Mouse (Mus musculus) cerebellum, adult 11 months (tissue): ENCODE data around the gene Ccdc187.

Experiments
- DNase-seq: peaks from one replicate; pipeline ENCODE4 v3.0.0; 2022

The Ccdc187 gene

DNA sequence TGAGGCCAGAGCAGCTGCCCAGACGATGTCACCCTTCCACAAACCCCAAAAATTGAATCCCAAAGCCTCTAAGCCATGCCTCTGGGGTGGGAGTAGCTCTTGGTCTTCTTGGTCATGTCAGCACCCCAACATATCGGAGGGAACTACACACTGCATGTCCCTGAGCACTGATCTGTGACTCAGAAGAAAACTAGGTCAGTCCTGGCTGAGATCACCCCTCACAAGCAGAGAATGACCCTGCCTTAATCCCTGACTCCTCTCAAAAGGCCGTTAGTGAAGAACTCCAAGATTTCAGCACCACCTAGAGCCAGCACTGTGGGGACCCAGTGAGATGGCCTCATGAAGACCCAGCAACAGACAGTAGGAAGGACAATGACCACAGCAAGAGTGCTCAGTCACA lies 26.1 kb downstream of the Ccdc187 start:
- DNase-seq = no peak

DNA sequence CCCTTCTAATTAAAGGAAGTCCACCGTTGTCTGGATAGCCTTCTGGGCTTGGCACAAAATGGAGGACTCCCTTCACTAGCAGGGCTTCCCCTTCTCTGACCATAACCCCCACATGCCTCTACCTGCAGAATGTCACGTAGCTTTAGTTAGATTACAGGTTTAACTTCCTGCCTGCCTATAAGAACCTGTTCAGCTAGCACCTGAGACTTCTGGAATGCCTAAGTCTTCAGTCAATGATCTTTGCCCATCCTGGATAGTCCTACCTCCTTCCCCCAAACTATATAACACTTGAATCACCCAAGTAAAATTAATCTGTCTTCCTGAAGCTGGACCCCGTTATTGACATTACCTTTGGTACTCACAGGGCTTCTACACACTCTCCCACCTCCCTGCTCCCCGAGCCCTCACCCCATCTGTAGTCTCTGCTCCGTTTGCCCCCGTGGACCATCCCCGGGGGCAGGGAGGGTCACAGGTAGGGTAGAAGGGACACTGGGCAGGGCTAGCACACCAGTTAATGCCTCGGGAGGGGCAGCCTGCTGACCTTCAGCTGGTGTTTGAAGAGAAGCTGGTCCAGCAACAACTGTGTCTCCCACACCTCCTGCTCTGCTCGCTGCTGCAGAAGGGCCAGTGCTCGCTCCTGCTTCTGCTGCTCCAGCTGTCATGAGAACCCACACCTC lies 28.2 kb downstream of the Ccdc187 start:
- no peak for DNase-seq

- DNase-seq = no peak
These were observed 29.3 kb downstream of the Ccdc187 start for GRCm38 (mm10) chr2:26265095-26265494.

- no peak for DNase-seq
These were observed 29.7 kb downstream of the Ccdc187 start for GRCm38 (mm10) chr2:26264646-26265045.

DNA sequence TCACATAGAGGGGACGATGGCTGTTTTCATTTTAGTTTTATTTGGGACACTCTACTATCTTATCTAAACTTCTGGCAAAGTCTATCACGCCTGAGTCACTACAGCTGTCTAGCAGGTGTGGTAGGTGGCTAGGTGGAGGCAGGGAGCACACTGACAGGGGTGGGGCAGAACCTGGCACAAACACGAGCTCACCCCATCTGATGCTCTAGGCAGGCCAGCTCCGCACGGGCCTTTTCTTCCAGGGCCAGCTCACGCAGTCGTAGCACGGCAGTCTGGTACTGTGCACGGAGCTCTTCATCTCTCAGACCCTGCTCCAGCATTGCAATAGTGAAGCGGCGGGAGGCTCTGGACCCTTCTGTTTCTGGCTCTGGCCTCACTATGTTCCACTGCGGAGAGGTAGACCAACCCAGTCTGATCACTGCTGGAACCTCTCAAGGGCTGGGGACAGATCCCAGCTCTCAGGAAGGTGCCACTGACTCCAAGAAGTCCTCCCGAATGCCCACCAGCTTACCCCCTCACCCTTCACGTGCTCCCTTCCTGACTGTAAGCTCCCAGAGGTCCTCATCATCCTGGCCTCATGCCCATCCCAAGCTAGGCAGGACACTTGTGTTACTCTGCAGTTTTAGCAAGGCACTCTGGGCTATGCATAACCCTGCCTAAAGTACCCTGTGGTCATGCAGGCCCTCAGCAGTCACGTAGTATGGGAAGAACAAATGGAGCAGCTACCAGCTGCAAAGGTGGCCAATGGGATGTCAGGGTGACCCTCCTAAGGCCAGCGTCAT lies 36.9 kb downstream of the Ccdc187 start:
- no peak for DNase-seq

GRCm38 (mm10) chr2:26254816-26255215 lies 39.5 kb downstream of the Ccdc187 start:
- no peak for DNase-seq

- no peak for DNase-seq
These were observed 41.7 kb downstream of the Ccdc187 start for GRCm38 (mm10) chr2:26252514-26253206.

DNA sequence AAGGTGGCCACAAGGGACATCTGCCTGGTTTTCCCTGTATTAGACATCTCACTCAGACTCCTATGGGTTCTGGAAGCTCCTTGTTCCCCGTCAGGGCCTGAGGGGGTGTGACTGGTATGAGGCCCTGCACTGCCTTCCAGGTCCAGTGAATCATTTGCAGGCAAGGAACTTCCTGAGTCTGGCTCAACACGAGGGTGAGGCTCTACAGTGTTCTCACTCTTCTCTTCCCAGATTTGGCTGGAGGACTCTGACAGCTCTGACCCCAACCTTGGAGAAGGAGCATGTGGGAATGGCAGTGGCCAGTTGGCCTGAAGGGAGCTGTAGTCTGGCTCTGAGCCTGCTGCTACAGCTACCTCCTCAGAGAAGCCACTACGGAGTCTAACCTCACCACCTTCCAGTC lies 46.8 kb downstream of the Ccdc187 start:
- DNase-seq = no peak

- DNase-seq = no peak
These were observed 53.5 kb downstream of the Ccdc187 start for GRCm38 (mm10) chr2:26240841-26241240.

- DNase-seq = no peak
These were observed 54.0 kb downstream of the Ccdc187 start for GRCm38 (mm10) chr2:26240330-26240729.

DNA sequence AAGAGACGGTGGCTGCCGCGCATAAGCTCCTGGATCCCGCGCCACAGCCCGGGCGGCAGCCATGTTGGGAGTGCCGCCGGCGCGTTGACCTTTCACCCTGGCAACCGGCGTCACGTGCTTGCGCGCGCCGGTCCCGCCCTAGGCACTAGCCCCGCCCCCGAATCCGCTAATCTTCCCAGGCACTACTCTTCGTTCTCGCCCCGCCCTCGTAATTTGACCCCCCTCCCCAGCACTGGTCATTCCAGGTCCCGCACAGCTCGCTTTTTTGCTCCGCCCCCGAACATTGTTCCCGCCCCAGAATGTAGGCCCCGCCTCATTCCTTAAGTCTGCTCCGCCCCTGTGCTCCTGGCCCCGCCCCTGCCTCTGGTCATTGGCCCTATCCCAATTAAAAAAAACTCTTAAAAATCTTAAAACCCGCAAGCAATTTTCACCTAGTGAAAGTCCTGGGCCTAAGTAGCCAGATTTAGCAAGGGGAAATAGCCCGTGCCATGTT lies 57.0 kb downstream of the Ccdc187 start, which contains the start of gene Qsox2:
Gene Qsox2, minus strand, starts transcription at position 236 of the 493 bp plus-strand sequence.
- DNase-seq = peak; percentile 84

- no peak for DNase-seq
These were observed 57.6 kb downstream of the Ccdc187 start for GRCm38 (mm10) chr2:26236681-26237289.

GRCm38 (mm10) chr2:26234771-26235170 lies 59.6 kb downstream of the Ccdc187 start:
- DNase-seq = no peak

DNA sequence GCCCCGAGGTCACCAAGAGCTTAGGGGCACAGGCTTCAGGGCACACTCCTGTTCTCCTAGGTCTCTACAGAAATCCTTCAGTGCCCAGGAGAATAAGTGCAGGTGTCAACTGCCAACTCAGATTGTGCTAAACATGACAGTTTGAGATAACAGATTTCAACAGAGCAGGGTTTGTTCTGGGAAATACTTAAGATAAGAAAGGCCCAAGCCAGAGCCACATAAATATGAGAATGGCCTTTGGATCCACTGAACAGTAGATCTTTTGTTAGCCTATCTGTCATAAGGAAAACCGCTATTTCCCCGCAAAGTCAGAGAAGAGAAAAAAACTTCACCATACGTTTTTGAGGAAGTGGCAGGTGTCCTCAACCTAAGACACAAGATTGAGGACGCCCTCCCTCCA lies 60.1 kb downstream of the Ccdc187 start:
- DNase-seq = no peak

DNA sequence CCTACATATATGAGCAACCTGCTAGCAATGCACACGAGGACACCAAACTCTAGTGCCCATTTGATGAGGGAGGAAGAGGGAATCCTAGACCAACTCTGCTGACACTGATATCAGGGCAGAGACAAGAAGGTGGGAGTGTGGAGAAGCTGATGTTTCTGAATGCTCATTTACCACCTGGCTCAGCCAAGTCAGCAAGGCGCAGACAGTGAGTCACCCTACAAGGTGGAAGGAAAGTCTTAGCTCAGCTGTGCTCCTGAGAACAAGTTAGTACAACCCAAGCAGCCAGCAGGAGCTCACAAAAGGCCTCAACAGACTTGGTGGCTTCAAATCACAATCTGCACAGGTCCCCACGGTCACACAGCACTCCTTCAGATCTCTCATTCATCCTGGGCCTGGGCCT lies 63.0 kb downstream of the Ccdc187 start:
- DNase-seq = no peak

GRCm38 (mm10) chr2:26230253-26230652 lies 64.1 kb downstream of the Ccdc187 start:
- no peak for DNase-seq

- peak; percentile 54 for DNase-seq
These were observed 66.6 kb downstream of the Ccdc187 start for GRCm38 (mm10) chr2:26227788-26228187.

DNA sequence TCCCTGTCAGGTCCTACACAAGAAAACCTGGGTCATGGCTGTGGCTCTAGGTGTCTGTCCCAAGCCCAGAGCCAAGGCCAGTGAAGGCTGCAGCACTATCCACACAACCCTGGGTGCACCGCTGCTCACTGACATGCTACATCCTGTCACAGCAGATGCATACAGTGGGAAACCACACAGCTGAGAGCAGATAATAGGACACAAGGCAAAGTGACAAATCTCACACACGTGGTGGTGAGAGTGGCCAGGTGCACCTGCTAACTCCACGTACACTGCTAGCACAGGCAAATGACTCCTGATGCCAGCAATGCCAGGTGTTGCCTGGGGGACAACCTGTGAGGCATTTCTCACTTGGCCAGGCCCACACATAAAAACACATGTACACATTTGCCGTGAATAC lies 69.1 kb downstream of the Ccdc187 start:
- no peak for DNase-seq

DNA sequence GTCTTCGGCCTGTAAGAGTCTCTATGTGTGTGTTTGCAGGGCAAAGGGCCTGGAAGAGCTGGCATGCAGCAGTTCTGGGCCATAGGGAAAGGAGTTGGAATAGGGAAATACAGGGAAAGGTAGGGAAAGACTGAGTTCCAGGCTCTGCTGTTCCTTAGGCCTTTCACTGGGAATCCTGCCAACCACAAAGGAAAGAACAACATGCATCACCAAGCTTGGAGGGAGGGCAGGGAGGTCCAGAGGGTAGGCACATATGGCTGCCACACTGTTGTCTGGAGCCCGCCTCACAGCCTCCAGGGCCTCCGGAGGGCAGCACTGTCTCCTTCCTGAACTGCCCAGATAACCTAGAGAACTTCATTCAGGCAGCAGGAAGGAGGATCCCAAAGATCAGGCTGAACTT lies 70.4 kb downstream of the Ccdc187 start:
- DNase-seq = peak; percentile 47

DNA sequence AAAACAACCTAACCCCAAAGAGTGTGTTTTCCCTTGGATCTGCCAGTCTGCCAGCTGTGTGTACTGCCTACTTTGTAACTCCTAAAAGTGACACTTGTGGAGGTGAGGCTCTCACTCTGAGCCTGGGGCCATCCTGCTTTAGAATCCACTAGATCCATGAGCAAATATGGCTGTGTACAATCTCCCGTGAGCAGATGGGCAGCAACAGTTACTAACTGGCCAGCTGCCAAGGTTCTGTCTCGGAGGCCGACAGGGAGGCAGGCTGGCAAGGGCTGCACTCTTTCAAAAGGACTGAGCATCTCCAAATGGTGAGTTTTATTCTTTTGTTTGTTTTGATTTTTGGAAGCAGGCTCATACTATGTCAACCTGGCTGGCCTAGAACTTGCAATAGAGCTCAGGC lies 79.8 kb downstream of the Ccdc187 start:
- peak; percentile 86 for DNase-seq

DNA sequence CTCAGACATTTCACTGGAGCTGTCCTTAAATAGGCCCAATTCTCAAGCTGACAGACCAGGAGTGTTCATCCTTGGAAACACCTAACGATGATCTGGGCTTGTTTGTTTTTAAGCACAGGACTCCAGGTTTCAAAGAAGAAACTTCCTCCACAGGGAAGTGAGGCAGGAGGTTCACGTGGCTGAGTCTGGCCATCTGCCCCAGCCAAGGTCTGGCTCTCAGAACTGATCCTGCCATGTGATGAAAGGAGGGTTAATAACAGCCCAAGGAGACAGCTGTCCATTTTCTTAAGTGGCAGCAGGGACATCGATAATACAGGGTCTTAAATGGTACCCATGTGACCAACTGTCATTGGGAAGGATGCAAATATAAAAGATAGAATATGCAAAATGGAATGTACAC lies 84.8 kb downstream of the Ccdc187 start:
- DNase-seq = no peak

DNA sequence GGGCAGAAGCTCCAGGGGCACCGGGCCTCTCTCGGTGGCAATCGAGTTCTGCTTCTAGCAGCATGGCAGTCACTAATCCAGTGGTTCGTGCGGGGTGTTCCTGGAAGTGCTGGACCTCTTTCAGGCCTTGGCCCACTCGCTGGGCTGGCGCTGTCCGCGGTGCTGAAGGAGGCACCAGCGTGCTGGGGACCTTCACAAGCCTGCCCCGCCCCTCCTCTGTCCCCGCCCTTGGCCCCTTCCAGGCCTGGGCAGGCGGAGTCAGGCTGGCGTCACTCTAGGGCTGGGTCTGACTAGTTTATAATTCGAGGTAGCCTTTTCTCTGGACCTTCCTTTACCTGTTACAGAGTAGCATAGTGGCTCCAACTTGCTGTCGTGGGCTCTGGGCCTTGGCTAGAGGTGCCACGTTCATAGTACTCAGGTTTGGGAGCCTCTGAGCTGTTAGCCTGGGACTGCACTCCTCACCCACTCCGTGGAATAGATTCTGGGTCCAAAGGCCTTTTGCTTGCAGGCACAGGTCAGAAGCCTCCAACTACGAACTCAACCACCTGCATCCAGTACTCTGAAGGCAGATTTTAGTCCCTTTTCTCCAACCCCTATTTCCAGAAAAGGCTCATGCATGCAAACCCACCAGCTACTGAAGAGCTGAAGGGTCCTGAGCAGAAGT lies 86.1 kb downstream of the Ccdc187 start, which contains the start of gene Lhx3:
Gene Lhx3, minus strand, starts transcription at position 164 of the 664 bp plus-strand sequence.
- DNase-seq = no peak

DNA sequence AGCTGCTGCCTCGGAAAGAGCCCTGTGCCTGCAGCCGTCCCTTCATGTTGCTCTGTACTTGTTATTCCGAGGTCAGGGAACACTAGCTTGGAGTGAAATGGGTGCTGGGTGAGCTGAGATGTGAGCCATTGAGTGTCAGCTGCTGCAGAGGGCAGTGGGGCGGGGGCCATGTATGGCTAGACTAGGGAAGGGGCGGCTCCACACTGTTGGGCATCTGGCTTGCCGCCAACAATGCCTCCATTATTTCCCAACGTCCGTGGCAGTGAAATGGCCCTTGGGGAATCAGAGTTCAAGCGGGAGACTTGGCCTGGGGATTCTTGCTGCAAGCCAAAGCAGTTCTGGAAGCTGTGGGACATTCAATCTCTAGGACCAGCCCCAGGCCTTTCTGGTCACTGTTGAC lies 86.8 kb downstream of the Ccdc187 start:
- DNase-seq = no peak
